Mouse (Mus musculus): ENCODE measurements around the gene Cyp4a14. TPM values are rescaled to one million over a fixed set of nuclear protein-coding genes. Genes with fewer than 3 reads are reported as not detected.
"Not testable (repeated sequence)": the region's sequence is repeated elsewhere in the genome, so short reads cannot be mapped to it uniquely, and the experiment has no call there.

Gene Cyp4a14
- not detected in 2 replicates for polyA plus RNA-seq (2012; ENCODE audit: insufficient read depth, low replicate concordance)

DNA sequence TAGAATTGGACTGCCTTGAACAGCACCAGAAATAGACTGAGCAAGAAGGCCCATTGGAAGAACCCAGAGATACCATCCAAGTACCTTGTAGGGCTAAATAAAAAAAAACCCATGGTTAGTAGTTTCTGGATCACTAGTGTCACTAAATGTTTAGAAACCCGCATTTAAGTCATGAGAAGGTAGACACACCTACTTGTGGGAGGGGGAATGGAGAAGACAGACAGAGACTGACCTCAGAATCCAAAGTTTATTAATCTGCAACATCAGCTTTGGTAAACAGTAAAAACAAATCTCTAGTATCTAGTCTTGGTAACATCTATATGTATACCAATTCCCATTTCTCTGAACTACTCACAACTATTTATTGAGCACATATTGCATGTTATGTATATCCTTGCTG lies at the start of gene Cyp4a14:
Gene Cyp4a14, minus strand, starts transcription at position 142 of the 400 bp plus-strand sequence.
- H3K36me3 ChIP-seq (replicated peaks; ENCODE audit: low read length), result no peaks in the 10 kb centered on the region
- TF ChIP-seq FLI1 (IDR thresholded peaks at IDR 0.05; ENCODE audit: low read length), result no peak
- no peak for TF ChIP-seq GATA1 (IDR thresholded peaks at IDR 0.05; ENCODE audit: borderline replicate concordance, low read length)
- H3K9me3 ChIP-seq, result no peaks in the 10 kb centered on the region
- no peaks in the 10 kb centered on the region for H3K4me1 ChIP-seq
- H3K4me3 ChIP-seq (replicated peaks), result no peak within 1 kb of the TSS
- H3K27me3 ChIP-seq (replicated peaks), result no peaks in the 10 kb centered on the region

DNA sequence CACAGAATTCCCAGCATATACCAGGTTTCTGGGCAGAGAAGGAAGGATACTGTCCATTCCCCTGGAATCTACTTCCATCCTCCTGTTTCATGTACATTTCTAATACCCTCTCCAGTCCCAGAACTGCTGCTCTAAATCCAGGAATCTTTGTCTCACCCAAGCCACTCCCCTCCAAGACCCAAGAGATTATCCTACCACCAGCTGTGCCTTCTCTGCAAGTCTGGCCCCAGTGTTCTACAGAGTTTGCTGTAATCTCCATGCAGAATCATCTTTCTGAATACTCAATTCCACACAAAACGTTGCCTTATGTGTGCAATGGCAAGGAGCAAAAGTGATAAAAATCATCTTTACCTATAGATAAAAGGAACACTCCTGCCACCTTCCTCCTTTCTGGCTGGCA lies 49.2 kb upstream of the Cyp4a14 start:
- H3K4me3 ChIP-seq (replicated peaks), result no peak overlapping the region
- H3K36me3 ChIP-seq (replicated peaks; ENCODE audit: low read length), result no peaks in the 10 kb centered on the region
- TF ChIP-seq FLI1 (IDR thresholded peaks at IDR 0.05; ENCODE audit: low read length) (no peak), GATA1 (IDR thresholded peaks at IDR 0.05; ENCODE audit: borderline replicate concordance, low read length) (no peak)

GRCm38 (mm10) chr4:115521766-115522165 lies 25.8 kb upstream of the Cyp4a14 start:
- no peaks in the 10 kb centered on the region for H3K4me1 ChIP-seq
- no peaks in the 10 kb centered on the region for H3K36me3 ChIP-seq (replicated peaks; ENCODE audit: low read length)
- H3K27me3 ChIP-seq (replicated peaks), result no peaks in the 10 kb centered on the region
- no peaks in the 10 kb centered on the region for H3K9me3 ChIP-seq
- H3K4me3 ChIP-seq (replicated peaks), result no peak overlapping the region
- no peak for TF ChIP-seq FLI1 (IDR thresholded peaks at IDR 0.05; ENCODE audit: low read length)
- no peak for TF ChIP-seq GATA1 (IDR thresholded peaks at IDR 0.05; ENCODE audit: borderline replicate concordance, low read length)

More for the DNA sequence above, 49.2 kb upstream of the Cyp4a14 start:
- Histone ChIP-seq H3K9me3 (peaks cover 6% of the 10 kb centered on the region; the same call in 1 of the 2 replicates), H3K4me1 (no peaks in the 10 kb centered on the region), H3K27me3 (replicated peaks) (no peaks in the 10 kb centered on the region)

DNA sequence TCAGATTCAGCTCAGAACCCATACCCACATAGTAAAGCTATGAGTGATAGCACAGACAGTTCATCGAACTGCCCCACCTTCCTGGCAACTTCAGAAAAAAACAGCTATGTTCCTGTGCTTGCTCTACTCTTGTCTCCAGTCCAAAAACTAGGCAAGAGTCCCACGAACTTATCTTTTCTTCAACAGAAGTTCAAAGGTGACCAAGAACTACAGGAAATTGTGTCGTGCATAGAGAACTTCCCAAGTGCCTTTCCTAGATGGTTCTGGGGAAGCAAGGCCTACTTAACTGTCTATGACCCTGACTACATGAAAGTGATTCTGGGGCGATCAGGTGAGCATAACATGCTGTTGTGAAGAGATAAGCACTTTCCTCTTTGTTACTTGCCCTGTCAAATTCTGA lies 23.5 kb upstream of the Cyp4a14 start:
- Histone ChIP-seq H3K36me3 (replicated peaks; ENCODE audit: low read length) (no peaks in the 10 kb centered on the region), H3K4me1 (no peaks in the 10 kb centered on the region), H3K9me3 (no peaks in the 10 kb centered on the region), H3K27me3 (replicated peaks) (no peaks in the 10 kb centered on the region), H3K4me3 (replicated peaks) (no peak overlapping the region)
- TF ChIP-seq FLI1 (IDR thresholded peaks at IDR 0.05; ENCODE audit: low read length) (no peak), GATA1 (IDR thresholded peaks at IDR 0.05; ENCODE audit: borderline replicate concordance, low read length) (no peak)

- H3K27me3 ChIP-seq (replicated peaks); H3K36me3 ChIP-seq (replicated peaks; ENCODE audit: low read length); H3K4me1 ChIP-seq; H3K9me3 ChIP-seq; H3K4me3 ChIP-seq (replicated peaks): not testable (repeated sequence)
Observed at GRCm38 (mm10) chr4:115518000-115518399, 22.1 kb upstream of the Cyp4a14 start, which contains the start of gene Cyp4a10. Cyp4a10 (plus strand) TSS chr4:115518264.

DNA sequence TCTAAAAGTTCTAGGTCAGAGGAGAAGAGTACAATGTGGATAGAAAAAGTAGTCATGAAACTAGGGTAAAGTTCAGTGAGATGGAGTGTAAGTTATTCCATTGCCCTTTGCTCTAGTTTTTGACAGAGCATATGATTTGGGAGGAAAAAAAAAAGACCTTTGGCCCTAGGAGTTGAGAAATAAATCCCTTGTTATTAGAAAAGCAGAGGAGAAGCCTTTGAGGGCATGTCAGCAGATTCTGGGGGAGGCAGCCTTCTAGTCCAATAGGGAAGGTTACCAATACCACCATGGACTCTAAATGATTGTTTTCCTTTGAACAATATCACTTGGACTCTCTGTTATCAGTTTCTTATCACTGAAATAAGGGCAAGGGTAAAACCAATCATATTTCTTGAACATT lies 18.0 kb upstream of the Cyp4a14 start:
- H3K27me3 ChIP-seq (replicated peaks); H3K9me3 ChIP-seq; H3K4me3 ChIP-seq (replicated peaks); H3K36me3 ChIP-seq (replicated peaks; ENCODE audit: low read length); H3K4me1 ChIP-seq: not testable (repeated sequence)

DNA sequence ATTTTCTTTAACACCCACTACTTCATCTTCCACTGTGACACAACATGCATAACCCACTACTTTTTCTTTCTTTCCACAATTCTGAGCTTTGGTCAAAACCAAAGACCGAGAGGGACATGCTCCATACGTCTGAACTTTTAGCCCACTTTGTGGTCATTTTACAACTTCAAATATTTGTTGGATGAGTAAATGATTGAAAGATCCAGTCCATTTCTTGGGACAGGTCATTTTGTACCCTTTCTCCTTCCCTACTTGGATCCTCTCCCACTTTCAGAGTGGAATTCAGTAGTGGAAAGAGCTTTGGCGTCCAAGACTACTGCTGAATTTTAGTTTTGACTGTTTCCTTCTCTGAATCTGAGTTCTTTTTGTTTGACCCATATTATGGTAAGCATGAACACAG lies 1.5 kb upstream of the Cyp4a14 start:
- Histone ChIP-seq H3K36me3 (replicated peaks; ENCODE audit: low read length) (no peaks in the 10 kb centered on the region), H3K27me3 (replicated peaks) (no peaks in the 10 kb centered on the region), H3K4me3 (replicated peaks) (no peak overlapping the region), H3K9me3 (no peaks in the 10 kb centered on the region), H3K4me1 (no peaks in the 10 kb centered on the region)
- TF ChIP-seq FLI1 (IDR thresholded peaks at IDR 0.05; ENCODE audit: low read length) (no peak), GATA1 (IDR thresholded peaks at IDR 0.05; ENCODE audit: borderline replicate concordance, low read length) (no peak)

GRCm38 (mm10) chr4:115481006-115481652 lies 14.8 kb downstream of the Cyp4a14 start:
- Histone ChIP-seq H3K9me3 (no peaks in the 10 kb centered on the region), H3K4me1 (no peaks in the 10 kb centered on the region), H3K27me3 (replicated peaks) (no peaks in the 10 kb centered on the region), H3K36me3 (replicated peaks; ENCODE audit: low read length) (no peaks in the 10 kb centered on the region), H3K4me3 (replicated peaks) (no peak overlapping the region)
- no peak for TF ChIP-seq GATA1 (IDR thresholded peaks at IDR 0.05; ENCODE audit: borderline replicate concordance, low read length)
- no peak for TF ChIP-seq FLI1 (IDR thresholded peaks at IDR 0.05; ENCODE audit: low read length)

DNA sequence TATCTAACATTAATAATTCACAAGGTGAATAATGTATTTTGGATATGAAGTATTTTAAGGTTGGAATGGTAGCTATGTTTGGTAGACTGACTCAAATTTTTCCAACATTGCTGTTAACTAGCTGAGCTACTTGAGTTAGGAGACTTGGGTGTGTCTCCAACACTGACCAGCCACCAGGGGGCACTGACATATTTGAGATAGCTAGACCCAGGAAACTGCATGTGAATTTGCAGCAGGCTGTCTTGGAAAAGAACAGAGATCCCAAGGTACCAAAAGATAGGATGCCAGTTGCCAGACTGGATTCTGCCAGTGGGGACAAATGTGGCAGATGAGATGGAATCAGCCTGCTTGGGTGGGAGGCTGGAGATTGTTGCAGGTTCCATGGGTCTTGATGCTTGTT lies 19.9 kb downstream of the Cyp4a14 start:
- H3K27me3 ChIP-seq (replicated peaks); H3K36me3 ChIP-seq (replicated peaks; ENCODE audit: low read length); H3K9me3 ChIP-seq; H3K4me1 ChIP-seq; H3K4me3 ChIP-seq (replicated peaks): not testable (repeated sequence)

- H3K4me3 ChIP-seq (replicated peaks); H3K9me3 ChIP-seq; H3K36me3 ChIP-seq (replicated peaks; ENCODE audit: low read length); H3K4me1 ChIP-seq; H3K27me3 ChIP-seq (replicated peaks): not testable (repeated sequence)
Observed at GRCm38 (mm10) chr4:115473585-115473984, 22.4 kb downstream of the Cyp4a14 start.

DNA sequence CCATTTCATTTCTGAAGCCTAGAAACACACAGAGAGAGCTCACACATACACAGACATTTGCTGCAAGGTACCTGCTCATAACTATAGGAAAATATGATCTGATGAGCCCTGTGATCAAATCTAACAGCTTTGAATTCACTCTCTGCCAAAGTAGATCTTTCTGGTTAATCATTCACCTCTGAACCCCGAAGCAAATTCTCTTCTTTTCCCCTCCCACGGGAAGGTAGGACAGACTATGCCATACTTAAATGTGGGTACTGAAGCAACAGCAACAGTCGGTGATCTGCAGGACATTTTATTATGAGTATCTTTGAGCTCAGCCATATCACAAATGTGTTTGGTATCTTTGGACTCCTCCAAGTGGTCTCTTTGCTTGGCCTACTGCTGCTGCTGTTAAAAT lies 43.6 kb downstream of the Cyp4a14 start, which contains the start of gene Cyp4a30b:
Gene Cyp4a30b, plus strand, starts transcription at position 301 of the 400 bp plus-strand sequence.
- H3K36me3 ChIP-seq (replicated peaks; ENCODE audit: low read length), result no peaks in the 10 kb centered on the region
- no peak within 1 kb of the TSS for H3K4me3 ChIP-seq (replicated peaks)
- no peaks in the 10 kb centered on the region for H3K4me1 ChIP-seq
- no peaks in the 10 kb centered on the region for H3K27me3 ChIP-seq (replicated peaks)
- TF ChIP-seq GATA1 (IDR thresholded peaks at IDR 0.05; ENCODE audit: borderline replicate concordance, low read length), result no peak
- TF ChIP-seq FLI1 (IDR thresholded peaks at IDR 0.05; ENCODE audit: low read length), result no peak
- no peaks in the 10 kb centered on the region for H3K9me3 ChIP-seq

All from megakaryocyte, embryonic 14.5 days (primary cell).